Mouse (Mus musculus) bone marrow macrophage, adult 2 months (primary cell): ENCODE measurements around the gene C77080. TPM values are rescaled to one million over a fixed set of nuclear protein-coding genes. Genes with fewer than 3 reads are reported as not detected.

ENCODE experiments used
- H3K27ac ChIP-seq: 2 replicates; pipeline ENCODE4 v1.5.1; 2012; ENCODE audit warnings: low read depth, low read length; ENCODE audit not compliant: insufficient read depth
- H3K4me1 ChIP-seq: 2 replicates; pipeline ENCODE4 v1.6.1; 2012; ENCODE audit warnings: low read length; ENCODE audit not compliant: control insufficient read depth, insufficient read depth
- H3K4me3 ChIP-seq: 2 replicates; pipeline ENCODE4 v1.5.1; 2012; ENCODE audit warnings: mild to moderate bottlenecking, low read length, moderate library complexity; ENCODE audit not compliant: insufficient read depth
- CTCF ChIP-seq: IDR thresholded peaks from 2 replicates; pipeline ENCODE4 v1.5.1; 2012; ENCODE audit warnings: low read depth, mild to moderate bottlenecking, low read length, moderate library complexity
- POLR2A ChIP-seq: IDR thresholded peaks from 2 replicates; pipeline ENCODE4 v1.6.1; 2012; ENCODE audit warnings: mild to moderate bottlenecking, low read depth, low read length, borderline replicate concordance
- polyA plus RNA-seq: library from polyadenylated mRNA; stranded (reverse); fragments of >200 nt; gene quantifications from 2 replicates; pipeline ENCODE4 v1.2.4, GENCODE M21; 2012; ENCODE audit not compliant: missing spikeins, insufficient read depth, insufficient read length

Gene C77080
- polyA plus RNA-seq, 1 experiment = 6.3 TPM

DNA sequence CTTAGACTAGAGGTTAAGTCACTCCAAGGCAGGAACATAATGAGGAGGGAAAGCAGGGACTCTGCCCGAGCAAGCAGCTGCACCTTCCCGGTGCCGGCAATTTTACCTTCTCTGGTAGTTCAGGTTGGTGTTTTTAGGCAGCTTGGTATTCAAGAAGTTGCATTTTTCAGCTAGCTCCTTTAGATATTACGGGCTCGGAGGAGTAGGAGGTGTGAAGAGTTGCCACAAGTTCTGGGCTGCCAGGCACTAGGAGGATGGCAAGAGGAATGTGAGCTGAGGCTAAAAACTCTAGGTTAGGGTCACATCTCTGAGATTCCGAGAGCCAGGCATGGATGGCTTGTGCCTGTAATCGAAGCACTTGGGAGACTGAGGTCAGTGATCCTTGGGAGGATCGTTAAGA lies 28.5 kb upstream of the C77080 start:
- no peak overlapping the region for H3K4me3 ChIP-seq
- TF ChIP-seq POLR2A (no peak), CTCF (no peak)
- H3K4me1 ChIP-seq = no peaks in the 10 kb centered on the region
- H3K27ac ChIP-seq = no peak overlapping the region

GRCm38 (mm10) chr4:129288067-129288466 lies 26.9 kb upstream of the C77080 start:
- H3K4me3 ChIP-seq = no peak overlapping the region
- no peaks in the 10 kb centered on the region for H3K4me1 ChIP-seq
- H3K27ac ChIP-seq = no peak overlapping the region
- TF ChIP-seq CTCF (no peak), POLR2A (no peak)

DNA sequence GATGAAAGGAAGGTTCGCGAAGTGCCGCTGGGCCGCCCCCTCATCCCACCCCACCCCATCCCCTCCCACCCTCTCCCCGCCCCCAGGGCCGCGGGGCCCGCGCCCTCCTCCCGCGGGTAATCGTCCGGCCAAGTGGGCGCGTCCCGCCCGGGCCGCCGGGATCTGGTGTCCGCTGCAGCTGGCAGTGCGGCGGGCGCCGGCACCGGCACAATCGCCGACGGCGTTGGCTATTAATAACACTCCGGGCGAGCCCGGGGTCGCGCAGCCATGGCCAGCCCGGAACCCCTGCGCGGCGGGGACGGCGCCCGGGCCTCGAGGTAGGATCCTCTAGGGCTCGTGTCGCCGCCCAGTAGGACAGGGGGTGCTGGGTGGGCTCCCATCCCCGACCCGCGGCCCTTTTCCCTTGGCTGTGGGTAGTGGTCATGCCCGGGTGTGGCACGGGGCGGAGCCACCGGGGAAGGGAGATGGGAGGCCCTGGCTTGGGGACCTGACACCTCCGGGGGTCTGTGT lies 26.3 kb upstream of the C77080 start, which contains the start of gene Sync:
Gene Sync, plus strand, starts transcription at position 146 of the 510 bp plus-strand sequence.
- no peak within 1 kb of the TSS for H3K27ac ChIP-seq
- H3K4me1 ChIP-seq = no peaks in the 10 kb centered on the region
- TF ChIP-seq POLR2A (no peak), CTCF (no peak)
- H3K4me3 ChIP-seq = peak within 1 kb of the TSS; percentile 54

- no peak overlapping the region for H3K27ac ChIP-seq
- no peaks in the 10 kb centered on the region for H3K4me1 ChIP-seq
- peak overlapping the region; percentile 54 for H3K4me3 ChIP-seq
- TF ChIP-seq POLR2A (no peak), CTCF (no peak)
Measured at GRCm38 (mm10) chr4:129286683-129287471, 25.7 kb upstream of the C77080 start.

DNA sequence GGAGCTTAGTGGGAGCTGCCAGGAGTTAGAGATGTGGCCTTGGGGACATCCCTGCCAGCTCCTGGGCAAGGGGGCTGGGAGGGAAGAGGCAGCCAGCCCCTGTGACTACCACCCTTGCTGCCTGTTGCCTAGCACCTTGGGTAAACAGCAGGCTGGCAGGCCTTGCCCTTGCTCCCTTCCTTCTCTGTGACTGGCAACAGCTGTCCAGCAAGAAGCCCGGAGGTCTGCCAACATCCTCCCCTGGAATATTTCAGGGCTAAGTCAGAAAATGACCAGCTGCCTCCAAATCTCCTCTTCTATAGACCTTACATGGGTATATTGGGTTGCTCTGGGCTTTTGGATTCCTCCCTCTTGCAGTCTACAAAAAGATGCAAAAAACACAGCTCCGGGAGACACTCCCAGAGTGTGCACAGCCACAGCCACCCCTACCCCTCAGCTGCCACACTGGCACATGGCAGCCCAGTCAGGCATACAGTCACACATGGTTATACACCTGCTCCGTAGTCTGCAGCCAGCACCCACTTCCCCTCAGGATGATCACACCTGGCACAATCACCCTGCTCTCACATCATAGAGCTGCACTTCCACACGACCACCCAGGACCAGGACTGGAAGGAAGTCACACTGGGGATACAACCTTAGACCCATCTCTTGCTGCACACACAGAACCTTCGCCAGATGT lies 24.9 kb upstream of the C77080 start:
- no peak for TF ChIP-seq POLR2A
- TF ChIP-seq CTCF = no peak
- H3K4me1 ChIP-seq = no peaks in the 10 kb centered on the region
- H3K4me3 ChIP-seq = no peak overlapping the region
- no peak overlapping the region for H3K27ac ChIP-seq

- Histone ChIP-seq H3K4me1 (no peaks in the 10 kb centered on the region), H3K4me3 (no peak overlapping the region), H3K27ac (no peak overlapping the region)
- no peak for TF ChIP-seq CTCF
- no peak for TF ChIP-seq POLR2A
Measured at GRCm38 (mm10) chr4:129284685-129285084, 23.5 kb upstream of the C77080 start.

GRCm38 (mm10) chr4:129283226-129283625 lies 22.0 kb upstream of the C77080 start:
- Histone ChIP-seq H3K4me3 (no peak overlapping the region), H3K27ac (no peak overlapping the region), H3K4me1 (no peaks in the 10 kb centered on the region)
- TF ChIP-seq POLR2A (no peak), CTCF (no peak)

DNA sequence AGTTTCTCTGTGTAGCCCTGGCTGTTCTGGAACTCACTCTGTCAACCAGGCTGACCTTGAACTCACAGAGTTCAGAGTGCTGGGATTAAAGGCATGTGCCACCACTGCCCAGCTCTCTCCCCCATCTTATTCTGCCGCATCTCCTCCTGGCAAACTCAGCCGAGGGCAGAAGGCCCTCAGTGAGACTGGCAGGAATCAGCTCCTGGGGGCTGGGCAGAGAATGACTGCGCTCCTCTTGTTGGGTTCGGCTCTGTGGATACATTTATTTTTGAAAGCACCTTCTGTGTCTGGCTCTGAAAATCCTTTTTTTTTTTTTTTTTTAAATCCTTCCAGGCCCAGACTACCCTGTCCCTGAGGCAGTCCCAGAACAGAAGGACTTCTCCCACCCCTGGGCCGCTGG lies 21.6 kb upstream of the C77080 start:
- no peak overlapping the region for H3K4me3 ChIP-seq
- no peaks in the 10 kb centered on the region for H3K4me1 ChIP-seq
- TF ChIP-seq POLR2A = no peak
- TF ChIP-seq CTCF = no peak
- no peak overlapping the region for H3K27ac ChIP-seq

DNA sequence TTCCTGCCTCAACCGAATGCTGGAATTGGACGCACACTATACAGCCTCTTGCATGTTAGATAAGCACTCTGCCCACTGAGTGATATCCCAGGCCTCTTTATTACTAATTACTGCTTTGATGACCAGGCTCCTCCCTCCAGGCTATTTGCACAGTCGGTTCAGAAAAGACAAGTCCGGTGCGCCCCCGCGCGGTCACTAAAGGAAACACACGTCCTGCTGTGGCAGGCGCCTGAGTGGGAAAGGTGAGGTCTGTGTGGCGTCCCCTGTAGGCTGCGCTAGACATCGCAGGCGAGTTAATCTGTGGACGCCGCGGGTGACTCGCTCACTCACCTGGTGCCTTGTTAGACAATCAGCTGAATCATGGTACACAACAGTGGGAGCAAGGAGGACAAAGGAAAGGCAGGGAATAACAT lies 15.3 kb upstream of the C77080 start:
- H3K27ac ChIP-seq = no peak overlapping the region
- TF ChIP-seq CTCF = peak; percentile 99
- no peak for TF ChIP-seq POLR2A
- H3K4me3 ChIP-seq = no peak overlapping the region
- H3K4me1 ChIP-seq = peaks cover 15% of the 10 kb centered on the region

DNA sequence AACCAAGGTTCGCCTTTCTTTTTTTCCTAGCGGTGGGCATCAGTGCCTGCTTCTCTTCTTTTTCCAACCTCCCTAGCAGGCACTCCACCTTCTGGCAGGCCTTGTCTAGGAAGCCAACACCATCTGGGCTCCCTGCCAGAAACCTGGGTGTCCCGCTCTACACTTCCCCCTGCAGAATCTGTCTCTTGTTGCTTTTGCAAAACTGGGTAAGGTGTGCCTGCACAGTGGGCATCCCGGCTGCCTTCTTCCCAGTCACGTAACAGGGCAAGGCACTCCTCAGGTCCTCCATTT lies 11.5 kb upstream of the C77080 start:
- no peak overlapping the region for H3K27ac ChIP-seq
- H3K4me3 ChIP-seq = no peak overlapping the region
- TF ChIP-seq POLR2A (no peak), CTCF (no peak; the same call in 1 of the 2 replicates)
- H3K4me1 ChIP-seq = peaks cover 45% of the 10 kb centered on the region
